Mouse (Mus musculus): Measurements from ENCODE around the gene Podn.

- TF ChIP-seq CTCF (IDR thresholded peaks at IDR 0.05; ENCODE audit: control insufficient read depth, insufficient read depth, insufficient read length) (no peak), FOSL1 (IDR thresholded peaks at IDR 0.05; ENCODE audit: insufficient read depth, low read length, poor library complexity, severe bottlenecking) (no peak), CEBPB (IDR thresholded peaks at IDR 0.05; ENCODE audit: low read depth) (no peak), MYOD1 (IDR thresholded peaks at IDR 0.05; ENCODE audit: control insufficient read depth, insufficient read length, low read depth) (no peak), MYOG (IDR thresholded peaks at IDR 0.05; ENCODE audit: control insufficient read depth, extremely low read depth, insufficient read length) (no peak), MAX (IDR thresholded peaks at IDR 0.05) (no peak), USF1 (IDR thresholded peaks at IDR 0.05; ENCODE audit: low read depth) (no peak)
Observed at GRCm38 (mm10) chr4:108065176-108065844, 30.9 kb downstream of the Podn start.
